Mouse (Mus musculus): ENCODE measurements at regions not wholly inside any gene's neighbourhood (a gene's known extent, or its start where the extent isn't known, plus 50 kb on each side); places are given as distances from the start of the nearest gene placed in this dataset.

GRCm38 (mm10) chr12:39840615-39841014, 197.2 kb downstream of the Arl4a start:
- H3K27me3 ChIP-seq (ENCODE audit: insufficient read depth, low read length), result no peaks in the 10 kb centered on the region
- H3K27ac ChIP-seq (ENCODE audit: low read depth), result no peak overlapping the region
- 87% methylated on average over 2 of the region's 2 CpGs for WGBS
- no peak overlapping the region for H3K4me3 ChIP-seq (ENCODE audit: low read depth, low read length)
- no peaks in the 10 kb centered on the region for H3K4me1 ChIP-seq (ENCODE audit: insufficient read depth)
- ATAC-seq (ENCODE audit: insufficient read depth) (no peak), DNase-seq (no peak)
- no peaks in the 10 kb centered on the region for H3K9me3 ChIP-seq (ENCODE audit: low read depth, low read length)
- TF ChIP-seq CTCF (IDR thresholded peaks at IDR 0.05; ENCODE audit: low read depth), result no peak
- H3K9ac ChIP-seq, result no peak overlapping the region
- no peaks in the 10 kb centered on the region for H3K36me3 ChIP-seq (ENCODE audit: insufficient read depth)
- no peak overlapping the region for H3K4me2 ChIP-seq

GRCm38 (mm10) chr12:39840179-39840578, 197.6 kb downstream of the Arl4a start:
- no peak overlapping the region for H3K27ac ChIP-seq (ENCODE audit: low read depth)
- H3K4me2 ChIP-seq, result no peak overlapping the region
- ATAC-seq (ENCODE audit: insufficient read depth) (no peak), DNase-seq (no peak)
- no peak for TF ChIP-seq CTCF (IDR thresholded peaks at IDR 0.05; ENCODE audit: low read depth)
- H3K9ac ChIP-seq, result no peak overlapping the region
- no peaks in the 10 kb centered on the region for H3K4me1 ChIP-seq (ENCODE audit: insufficient read depth)
- no peaks in the 10 kb centered on the region for H3K9me3 ChIP-seq (ENCODE audit: low read depth, low read length)
- no peaks in the 10 kb centered on the region for H3K36me3 ChIP-seq (ENCODE audit: insufficient read depth)
- 52% methylated on average over 1 of the region's 1 CpGs for WGBS
- no peak overlapping the region for H3K4me3 ChIP-seq (ENCODE audit: low read depth, low read length)
- no peaks in the 10 kb centered on the region for H3K27me3 ChIP-seq (ENCODE audit: insufficient read depth, low read length)

GRCm38 (mm10) chr12:39831079-39831478, 206.7 kb downstream of the Arl4a start:
- Histone ChIP-seq H3K36me3 (ENCODE audit: insufficient read depth) (no peaks in the 10 kb centered on the region), H3K9me3 (ENCODE audit: low read depth, low read length) (no peaks in the 10 kb centered on the region), H3K27ac (ENCODE audit: low read depth) (no peak overlapping the region), H3K4me1 (ENCODE audit: insufficient read depth) (no peaks in the 10 kb centered on the region), H3K9ac (no peak overlapping the region), H3K27me3 (ENCODE audit: insufficient read depth, low read length) (no peaks in the 10 kb centered on the region), H3K4me3 (ENCODE audit: low read depth, low read length) (no peak overlapping the region), H3K4me2 (no peak overlapping the region)
- DNase-seq, result no peak
- 80% methylated on average over 7 of the region's 7 CpGs for WGBS
- no peak for ATAC-seq (ENCODE audit: insufficient read depth)
- TF ChIP-seq CTCF (IDR thresholded peaks at IDR 0.05; ENCODE audit: low read depth), result no peak

- DNase-seq, result no peak
- Histone ChIP-seq H3K4me2 (no peak overlapping the region), H3K27ac (ENCODE audit: low read depth) (no peak overlapping the region), H3K4me1 (ENCODE audit: insufficient read depth) (no peaks in the 10 kb centered on the region), H3K36me3 (ENCODE audit: insufficient read depth) (no peaks in the 10 kb centered on the region), H3K27me3 (ENCODE audit: insufficient read depth, low read length) (no peaks in the 10 kb centered on the region), H3K9ac (no peak overlapping the region), H3K4me3 (ENCODE audit: low read depth, low read length) (no peak overlapping the region), H3K9me3 (ENCODE audit: low read depth, low read length) (no peaks in the 10 kb centered on the region)
- 67% methylated on average over 4 of the region's 4 CpGs for WGBS
- no peak for ATAC-seq (ENCODE audit: insufficient read depth)
- no peak for TF ChIP-seq CTCF (IDR thresholded peaks at IDR 0.05; ENCODE audit: low read depth)
Observed at GRCm38 (mm10) chr12:39830530-39830929, 207.3 kb downstream of the Arl4a start.

- Histone ChIP-seq H3K9ac (no peak overlapping the region), H3K27ac (ENCODE audit: low read depth) (no peak overlapping the region), H3K36me3 (ENCODE audit: insufficient read depth) (no peaks in the 10 kb centered on the region), H3K4me1 (ENCODE audit: insufficient read depth) (no peaks in the 10 kb centered on the region), H3K9me3 (ENCODE audit: low read depth, low read length) (no peaks in the 10 kb centered on the region), H3K4me2 (no peak overlapping the region), H3K4me3 (ENCODE audit: low read depth, low read length) (no peak overlapping the region), H3K27me3 (ENCODE audit: insufficient read depth, low read length) (no peaks in the 10 kb centered on the region)
- 52% methylated on average over 3 of the region's 3 CpGs for WGBS
- DNase-seq, result no peak
- no peak for TF ChIP-seq CTCF (IDR thresholded peaks at IDR 0.05; ENCODE audit: low read depth)
- ATAC-seq (ENCODE audit: insufficient read depth), result no peak
Observed at GRCm38 (mm10) chr12:39822671-39823070, 215.2 kb downstream of the Arl4a start.

- no peaks in the 10 kb centered on the region for H3K9me3 ChIP-seq (ENCODE audit: low read depth, low read length)
- ATAC-seq (ENCODE audit: insufficient read depth) (no peak), DNase-seq (no peak)
- no peaks in the 10 kb centered on the region for H3K36me3 ChIP-seq (ENCODE audit: insufficient read depth)
- H3K4me3 ChIP-seq (ENCODE audit: low read depth, low read length), result no peak overlapping the region
- H3K9ac ChIP-seq, result no peak overlapping the region
- no peaks in the 10 kb centered on the region for H3K27me3 ChIP-seq (ENCODE audit: insufficient read depth, low read length)
- no peak for TF ChIP-seq CTCF (IDR thresholded peaks at IDR 0.05; ENCODE audit: low read depth)
- 21% methylated on average over 4 of the region's 4 CpGs for WGBS
- H3K4me2 ChIP-seq, result no peak overlapping the region
- H3K27ac ChIP-seq (ENCODE audit: low read depth), result no peak overlapping the region
- no peaks in the 10 kb centered on the region for H3K4me1 ChIP-seq (ENCODE audit: insufficient read depth)
Observed at GRCm38 (mm10) chr12:39801536-39801935, 236.3 kb downstream of the Arl4a start.

- Histone ChIP-seq H3K4me2 (no peak overlapping the region), H3K27me3 (ENCODE audit: insufficient read depth, low read length) (no peaks in the 10 kb centered on the region), H3K9ac (no peak overlapping the region), H3K27ac (ENCODE audit: low read depth) (no peak overlapping the region), H3K9me3 (ENCODE audit: low read depth, low read length) (no peaks in the 10 kb centered on the region), H3K4me1 (ENCODE audit: insufficient read depth) (no peaks in the 10 kb centered on the region), H3K36me3 (ENCODE audit: insufficient read depth) (no peaks in the 10 kb centered on the region), H3K4me3 (ENCODE audit: low read depth, low read length) (no peak overlapping the region)
- no peak for ATAC-seq (ENCODE audit: insufficient read depth)
- no peak for TF ChIP-seq CTCF (IDR thresholded peaks at IDR 0.05; ENCODE audit: low read depth)
- 93% methylated on average over 2 of the region's 2 CpGs for WGBS
- no peak for DNase-seq
Observed at GRCm38 (mm10) chr12:39797843-39798242, 240.0 kb downstream of the Arl4a start.

GRCm38 (mm10) chr12:39796939-39797338, 240.9 kb downstream of the Arl4a start:
- no peak for TF ChIP-seq CTCF (IDR thresholded peaks at IDR 0.05; ENCODE audit: low read depth)
- DNase-seq (no peak), ATAC-seq (ENCODE audit: insufficient read depth) (no peak)
- Histone ChIP-seq H3K27me3 (ENCODE audit: insufficient read depth, low read length) (no peaks in the 10 kb centered on the region), H3K9ac (no peak overlapping the region), H3K4me1 (ENCODE audit: insufficient read depth) (no peaks in the 10 kb centered on the region), H3K36me3 (ENCODE audit: insufficient read depth) (no peaks in the 10 kb centered on the region), H3K4me3 (ENCODE audit: low read depth, low read length) (no peak overlapping the region), H3K9me3 (ENCODE audit: low read depth, low read length) (no peaks in the 10 kb centered on the region), H3K27ac (ENCODE audit: low read depth) (no peak overlapping the region), H3K4me2 (no peak overlapping the region)
- WGBS, result 83% methylated on average over 3 of the region's 3 CpGs
